Mouse (Mus musculus): ENCODE data around the gene Olfr319.
"Not testable (repeated sequence)": the region's sequence is repeated elsewhere in the genome, so short reads cannot be mapped to it uniquely, and the experiment has no call there.

Olfr319 gene

GRCm38 (mm10) chr11:58698862-58699261, at the start of gene Olfr319:
Gene Olfr319 (plus strand): TSS chr11:58699162.
- no peak for DNase-seq (ENCODE audit: low spot score)

- no peak for DNase-seq (ENCODE audit: low spot score)
Observed at GRCm38 (mm10) chr11:58655151-58655550, 43.8 kb upstream of the Olfr319 start.

GRCm38 (mm10) chr11:58658596-58658995, 40.4 kb upstream of the Olfr319 start, which contains the start of gene Olfr322:
Gene Olfr322 (plus strand): TSS chr11:58658782.
- no peak for DNase-seq (ENCODE audit: low spot score)

GRCm38 (mm10) chr11:58669252-58669651, 29.7 kb upstream of the Olfr319 start:
- no peak for DNase-seq (ENCODE audit: low spot score)

- no peak for DNase-seq (ENCODE audit: low spot score)
Observed at GRCm38 (mm10) chr11:58671825-58672224, 27.1 kb upstream of the Olfr319 start.

GRCm38 (mm10) chr11:58680799-58681198, 18.2 kb upstream of the Olfr319 start, which contains the start of gene Olfr320:
Gene Olfr320 (plus strand): TSS chr11:58681099.
- no peak for DNase-seq (ENCODE audit: low spot score)

GRCm38 (mm10) chr11:58709086-58709485, 10.1 kb downstream of the Olfr319 start:
- no peak for DNase-seq (ENCODE audit: low spot score)

- DNase-seq (ENCODE audit: low spot score), result not testable (repeated sequence)
Observed at GRCm38 (mm10) chr11:58717723-58718122, 18.8 kb downstream of the Olfr319 start.

- no peak for DNase-seq (ENCODE audit: low spot score)
Observed at GRCm38 (mm10) chr11:58719701-58720100, 20.7 kb downstream of the Olfr319 start.

- DNase-seq (ENCODE audit: low spot score), result no peak
Observed at GRCm38 (mm10) chr11:58723914-58724313, 25.0 kb downstream of the Olfr319 start, which contains the start of gene Olfr318. Gene Olfr318 (minus strand): TSS chr11:58724014.

GRCm38 (mm10) chr11:58727896-58728650, 29.1 kb downstream of the Olfr319 start:
- not testable (repeated sequence) for DNase-seq (ENCODE audit: low spot score)

- no peak for DNase-seq (ENCODE audit: low spot score)
Observed at GRCm38 (mm10) chr11:58733372-58733771, 34.4 kb downstream of the Olfr319 start.

- no peak for DNase-seq (ENCODE audit: low spot score)
Observed at GRCm38 (mm10) chr11:58738792-58739262, 39.9 kb downstream of the Olfr319 start, which contains the start of gene Olfr317. Gene Olfr317 (minus strand): TSS chr11:58739212.

GRCm38 (mm10) chr11:58751096-58751495, 52.1 kb downstream of the Olfr319 start:
- not testable (repeated sequence) for DNase-seq (ENCODE audit: low spot score)

- no peak for DNase-seq (ENCODE audit: low spot score)
Observed at GRCm38 (mm10) chr11:58752434-58752833, 53.5 kb downstream of the Olfr319 start, which contains the start of gene Olfr316. Gene Olfr316 (plus strand): TSS chr11:58752734.

Data from c-Kit-positive CD71-positive TER-119-positive erythroid progenitor cells, embryonic 14.5 days (primary cell).